Mouse (Mus musculus) megakaryocyte, embryonic 14.5 days (primary cell): Measurements from ENCODE around the gene Egfl8. TPM values are rescaled to one million over a fixed set of nuclear protein-coding genes. Genes with fewer than 3 reads are reported as not detected.

Experiments used
- H3K27me3 ChIP-seq: replicated peaks from 2 replicates; pipeline ENCODE3; 2012; ENCODE audit warnings: inconsistent platforms
- H3K36me3 ChIP-seq: replicated peaks from 2 replicates; pipeline ENCODE3; 2012; ENCODE audit warnings: low read length, inconsistent platforms, mixed read lengths
- H3K4me1 ChIP-seq: 2 replicates; pipeline ENCODE4 v1.6.1; 2012; ENCODE audit warnings: inconsistent platforms
- H3K4me3 ChIP-seq: replicated peaks from 2 replicates; pipeline ENCODE3; 2012; ENCODE audit warnings: moderate library complexity, mild to moderate bottlenecking, inconsistent platforms
- H3K9me3 ChIP-seq: 2 replicates; pipeline ENCODE4 v1.6.1; 2012; ENCODE audit warnings: inconsistent platforms
- FLI1 ChIP-seq: IDR thresholded peaks from 2 replicates; pipeline ENCODE4 v1.6.1; 2012; ENCODE audit warnings: low read length, inconsistent platforms, mixed read lengths
- GATA1 ChIP-seq: IDR thresholded peaks from 3 replicates; pipeline ENCODE4 v1.6.1; 2012; ENCODE audit warnings: mixed read lengths, low read length, inconsistent platforms, borderline replicate concordance
- polyA plus RNA-seq: library from polyadenylated mRNA; stranded (reverse); fragments of >175 nt; gene quantifications from 2 replicates; pipeline ENCODE4 v1.2.3, GENCODE M21; 2012; ENCODE audit warnings: low replicate concordance; ENCODE audit not compliant: insufficient read depth

The Egfl8 gene
- polyA plus RNA-seq, 1 experiment = 1.9 TPM

DNA sequence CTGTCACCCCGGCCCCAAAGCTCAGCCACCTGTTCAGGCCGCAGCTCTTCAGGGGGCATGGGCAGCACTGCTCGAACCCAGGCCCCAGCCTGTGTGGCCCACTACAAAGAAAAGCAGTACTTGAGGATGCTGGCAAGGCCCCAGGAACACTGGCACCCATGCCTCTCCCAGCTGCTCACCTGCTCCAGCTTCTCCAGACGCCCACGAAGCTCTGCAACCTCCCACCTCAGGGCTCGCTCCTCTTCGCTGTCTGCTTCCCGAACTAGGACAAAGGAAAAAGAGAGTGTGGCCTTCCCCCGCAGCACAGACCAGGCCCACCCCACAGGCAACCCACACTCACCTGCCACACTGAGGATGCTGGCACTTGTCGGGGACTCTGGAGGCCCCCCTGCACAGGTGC, 1.9 kb downstream of the Egfl8 start:
- Histone ChIP-seq H3K4me3 (no peak overlapping the region), H3K9me3 (no peaks in the 10 kb centered on the region), H3K4me1 (peaks cover 25% of the 10 kb centered on the region), H3K27me3 (no peaks in the 10 kb centered on the region), H3K36me3 (peaks cover 85% of the 10 kb centered on the region)
- no peak for TF ChIP-seq GATA1
- no peak for TF ChIP-seq FLI1

DNA sequence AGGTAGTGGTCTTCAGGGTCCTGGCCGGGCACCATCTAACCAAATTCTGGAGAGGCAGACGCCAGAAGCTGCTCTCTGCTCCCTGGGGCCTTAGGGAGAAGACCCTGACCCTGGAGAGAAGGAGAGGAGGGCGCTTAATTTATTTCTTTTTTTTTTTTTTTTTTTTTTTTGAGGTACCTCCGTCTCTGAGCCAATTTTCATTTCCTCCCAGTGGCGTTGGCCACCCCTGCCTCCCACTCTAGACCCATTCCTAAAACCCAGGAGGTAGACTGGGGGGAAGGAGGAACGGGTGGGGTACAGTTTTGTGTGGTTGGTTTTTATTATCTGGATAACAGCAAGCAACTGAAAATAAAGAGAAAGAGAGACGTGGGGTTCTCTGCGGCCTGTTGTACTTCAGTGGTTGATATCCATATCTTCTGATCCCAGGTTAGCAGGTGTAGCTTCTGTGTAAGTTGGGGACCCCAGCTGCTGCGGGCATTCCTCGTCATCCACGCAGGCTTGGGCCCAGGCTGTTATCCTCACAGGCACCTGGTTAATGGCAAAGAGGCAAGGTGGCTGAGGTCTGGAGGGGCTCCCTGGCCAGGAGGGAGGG, 2.6 kb downstream of the Egfl8 start:
- Histone ChIP-seq H3K9me3 (no peaks in the 10 kb centered on the region), H3K4me3 (no peak overlapping the region), H3K27me3 (no peaks in the 10 kb centered on the region), H3K36me3 (peaks cover 90% of the 10 kb centered on the region), H3K4me1 (peaks cover 32% of the 10 kb centered on the region)
- TF ChIP-seq FLI1 (no peak), GATA1 (no peak)

- no peak overlapping the region for H3K4me3 ChIP-seq
Measured at GRCm38 (mm10) chr17:34611050-34611449, 4.7 kb downstream of the Egfl8 start.

GRCm38 (mm10) chr17:34607997-34608396, 7.8 kb downstream of the Egfl8 start:
- peaks cover 58% of the 10 kb centered on the region for H3K4me1 ChIP-seq
- TF ChIP-seq FLI1 (no peak), GATA1 (no peak)
- H3K36me3 ChIP-seq = peaks cover 54% of the 10 kb centered on the region

More at GRCm38 (mm10) chr17:34611050-34611449, 4.7 kb downstream of the Egfl8 start:
- H3K27me3 ChIP-seq = no peaks in the 10 kb centered on the region
- H3K9me3 ChIP-seq = no peaks in the 10 kb centered on the region
- TF ChIP-seq GATA1 (no peak), FLI1 (no peak)
- H3K4me1 ChIP-seq = peaks cover 46% of the 10 kb centered on the region
- peaks cover 85% of the 10 kb centered on the region for H3K36me3 ChIP-seq

GRCm38 (mm10) chr17:34606186-34607039, 9.4 kb downstream of the Egfl8 start:
- Histone ChIP-seq H3K4me1 (peaks cover 73% of the 10 kb centered on the region), H3K27me3 (no peaks in the 10 kb centered on the region), H3K9me3 (no peaks in the 10 kb centered on the region), H3K36me3 (peaks cover 48% of the 10 kb centered on the region), H3K4me3 (peak overlapping the region; percentile 99)
- TF ChIP-seq FLI1 = no peak
- no peak for TF ChIP-seq GATA1

More at GRCm38 (mm10) chr17:34607997-34608396, 7.8 kb downstream of the Egfl8 start:
- H3K9me3 ChIP-seq = no peaks in the 10 kb centered on the region
- peak overlapping the region; percentile 8 for H3K4me3 ChIP-seq
- no peaks in the 10 kb centered on the region for H3K27me3 ChIP-seq

- Histone ChIP-seq H3K4me3 (peak overlapping the region; percentile 99), H3K27me3 (no peaks in the 10 kb centered on the region), H3K4me1 (peaks cover 72% of the 10 kb centered on the region), H3K36me3 (peaks cover 47% of the 10 kb centered on the region), H3K9me3 (no peaks in the 10 kb centered on the region)
- no peak for TF ChIP-seq GATA1
- TF ChIP-seq FLI1 = peak; percentile 53; the same call in 1 of the 2 replicates
Measured at GRCm38 (mm10) chr17:34605609-34606008, 10.2 kb downstream of the Egfl8 start.

DNA sequence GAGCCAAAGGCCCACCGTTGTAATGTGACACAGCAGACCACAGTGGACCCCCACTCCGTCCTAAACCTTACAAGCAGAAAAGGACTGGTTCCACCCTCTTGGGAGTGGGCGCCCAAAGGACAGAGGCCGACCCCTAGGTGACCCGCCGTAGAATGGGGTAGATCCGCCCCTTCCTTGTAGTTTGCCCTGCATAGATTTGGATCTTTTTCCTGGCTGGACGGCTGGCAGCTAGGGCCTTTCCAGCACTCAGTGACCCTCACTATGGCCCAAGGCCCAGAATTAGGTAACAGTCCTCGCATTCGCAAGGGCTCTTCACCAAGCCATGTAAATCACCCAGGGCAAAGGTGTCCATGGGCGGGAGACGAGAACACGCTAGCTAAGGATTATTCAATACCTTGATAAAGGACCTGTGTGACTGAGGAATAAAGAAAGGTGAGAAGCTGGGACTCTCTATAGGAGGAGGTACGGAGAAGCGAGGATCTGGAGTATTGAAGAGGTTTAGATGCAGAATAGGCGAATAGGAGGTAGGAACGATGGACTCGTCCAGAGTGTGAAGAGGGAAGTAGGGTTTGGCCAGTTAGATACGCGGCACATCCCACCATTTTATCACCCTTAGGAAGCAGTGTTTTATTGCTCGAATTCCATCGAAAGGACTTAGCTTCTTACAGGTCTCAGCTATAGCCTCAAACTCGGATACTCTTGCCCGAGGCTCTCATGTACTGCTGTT, 11.1 kb downstream of the Egfl8 start:
- peaks cover 47% of the 10 kb centered on the region for H3K36me3 ChIP-seq
- H3K9me3 ChIP-seq = no peaks in the 10 kb centered on the region
- TF ChIP-seq FLI1 = no peak
- TF ChIP-seq GATA1 = no peak
- H3K4me1 ChIP-seq = peaks cover 72% of the 10 kb centered on the region
- H3K4me3 ChIP-seq = peak overlapping the region; percentile 99
- H3K27me3 ChIP-seq = no peaks in the 10 kb centered on the region

- no peaks in the 10 kb centered on the region for H3K9me3 ChIP-seq
- no peaks in the 10 kb centered on the region for H3K27me3 ChIP-seq
- peaks cover 49% of the 10 kb centered on the region for H3K36me3 ChIP-seq
- peak within 1 kb of the TSS; percentile 99 for H3K4me3 ChIP-seq
- peaks cover 72% of the 10 kb centered on the region for H3K4me1 ChIP-seq
- TF ChIP-seq GATA1 (no peak), FLI1 (no peak)
Measured at GRCm38 (mm10) chr17:34604061-34604508, 11.7 kb downstream of the Egfl8 start, which contains the start of gene Agpat1. Agpat1 (plus strand) TSS chr17:34604262.

DNA sequence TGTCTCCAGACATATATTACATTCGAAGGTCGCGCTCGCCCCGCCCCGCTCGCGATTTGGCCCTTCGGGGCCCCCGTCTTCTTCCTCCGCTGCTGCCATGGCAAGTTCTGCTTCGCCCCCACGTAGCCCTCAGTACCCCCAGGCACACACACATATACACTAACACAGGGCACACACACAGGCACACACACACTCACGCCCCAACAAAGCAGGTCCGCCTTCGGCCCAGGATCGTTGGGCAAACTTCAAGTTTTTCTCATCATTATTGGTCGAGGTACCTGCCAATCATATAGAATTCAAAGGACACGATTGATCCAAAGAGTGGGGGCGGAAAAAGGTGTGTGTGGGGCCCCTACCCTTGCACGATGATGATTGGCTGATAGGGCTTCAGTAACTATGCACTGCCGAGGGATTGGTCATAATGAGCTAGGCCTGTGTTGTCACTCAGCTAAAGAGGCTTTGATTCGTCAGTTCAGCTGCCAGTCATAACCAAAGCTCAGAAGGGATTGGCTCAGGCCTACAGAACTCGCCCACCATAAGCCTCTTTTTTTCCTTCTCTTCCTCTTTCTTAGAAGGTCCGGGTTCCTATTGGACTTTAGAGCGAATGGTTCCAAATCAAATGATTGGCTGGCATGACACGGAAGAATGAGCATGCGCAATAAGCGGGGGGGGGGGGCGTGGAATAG, 12.3 kb downstream of the Egfl8 start, which contains the start of gene Rnf5:
Gene Rnf5 (minus strand): TSS at position 316 of the 686 bp plus-strand sequence.
- H3K9me3 ChIP-seq = no peaks in the 10 kb centered on the region
- H3K4me3 ChIP-seq = peak within 1 kb of the TSS; percentile 99
- H3K36me3 ChIP-seq = peaks cover 49% of the 10 kb centered on the region
- no peaks in the 10 kb centered on the region for H3K27me3 ChIP-seq
- peaks cover 68% of the 10 kb centered on the region for H3K4me1 ChIP-seq
- TF ChIP-seq GATA1 (no peak), FLI1 (no peak)
